Mouse (Mus musculus): ENCODE data around the gene Spata31d1a. TPM values are rescaled to one million over a fixed set of nuclear protein-coding genes. Genes with fewer than 3 reads are reported as not detected.

Spata31d1a gene
- total RNA-seq (2014; rRNA removed; ENCODE audit: low replicate concordance) (not detected in 2 replicates), polyA plus RNA-seq (2015; fragmentation: Nextera tagmentation; extraction: Ambion mirVana) (not detected in 2 replicates)

- TF ChIP-seq CTCF (IDR thresholded peaks at IDR 0.05; ENCODE audit: low read depth): no peak
- no peak for TF ChIP-seq EP300 (IDR thresholded peaks at IDR 0.05; ENCODE audit: low read depth)
- Histone ChIP-seq H3K4me2 (ENCODE audit: low read depth, low read length) (no peak within 1 kb of the TSS), H3K9me3 (replicated peaks; ENCODE audit: control insufficient read depth, low read length) (no peaks in the 10 kb centered on the region), H3K9ac (replicated peaks; ENCODE audit: low read depth, low read length) (no peak within 1 kb of the TSS), H3K27me3 (ENCODE audit: control insufficient read depth, insufficient read depth, low read length) (no peaks in the 10 kb centered on the region), H3K4me1 (ENCODE audit: control insufficient read depth, insufficient read depth) (no peaks in the 10 kb centered on the region), H3K36me3 (replicated peaks; ENCODE audit: control insufficient read depth, insufficient read depth, low read length) (no peaks in the 10 kb centered on the region), H3K4me3 (ENCODE audit: low read depth, low read length) (no peak within 1 kb of the TSS), H3K27ac (ENCODE audit: low read depth) (no peak within 1 kb of the TSS)
- WGBS: 83% methylated on average over 15 of the region's 15 CpGs
- no peak for ATAC-seq (ENCODE audit: insufficient read depth, low read depth)
- no peak for DNase-seq (ENCODE audit: low spot score)
These were observed at the start of gene Spata31d1a for GRCm38 (mm10) chr13:59710230-59710629. Spata31d1a (minus strand) TSS chr13:59710330.

- no peak for DNase-seq (ENCODE audit: low spot score)
- no peak overlapping the region for H3K4me2 ChIP-seq (ENCODE audit: low read depth, low read length)
- peak overlapping the region; percentile 61; the same call in 1 of the 2 replicates for H3K27ac ChIP-seq (ENCODE audit: low read depth)
- no peak for ATAC-seq (ENCODE audit: insufficient read depth, low read depth)
- WGBS: 66% methylated on average over 7 of the region's 7 CpGs
- H3K27me3 ChIP-seq (ENCODE audit: control insufficient read depth, insufficient read depth, low read length): no peaks in the 10 kb centered on the region
- H3K4me1 ChIP-seq (ENCODE audit: control insufficient read depth, insufficient read depth): no peaks in the 10 kb centered on the region
- peaks cover 60% of the 10 kb centered on the region for H3K36me3 ChIP-seq (replicated peaks; ENCODE audit: control insufficient read depth, insufficient read depth, low read length)
- no peaks in the 10 kb centered on the region for H3K9me3 ChIP-seq (replicated peaks; ENCODE audit: control insufficient read depth, low read length)
- TF ChIP-seq CTCF (IDR thresholded peaks at IDR 0.05; ENCODE audit: low read depth): no peak
- no peak for TF ChIP-seq EP300 (IDR thresholded peaks at IDR 0.05; ENCODE audit: low read depth)
- H3K9ac ChIP-seq (replicated peaks; ENCODE audit: low read depth, low read length): no peak overlapping the region
- no peak overlapping the region for H3K4me3 ChIP-seq (ENCODE audit: low read depth, low read length)
These were observed 46.8 kb upstream of the Spata31d1a start for GRCm38 (mm10) chr13:59756906-59757305.

- no peak overlapping the region for H3K9ac ChIP-seq (replicated peaks; ENCODE audit: low read depth, low read length)
- 58% methylated on average over 12 of the region's 12 CpGs for WGBS
- no peak overlapping the region for H3K4me3 ChIP-seq (ENCODE audit: low read depth, low read length)
- no peak overlapping the region for H3K4me2 ChIP-seq (ENCODE audit: low read depth, low read length)
- TF ChIP-seq CTCF (IDR thresholded peaks at IDR 0.05; ENCODE audit: low read depth) (no peak), EP300 (IDR thresholded peaks at IDR 0.05; ENCODE audit: low read depth) (no peak)
- no peaks in the 10 kb centered on the region for H3K9me3 ChIP-seq (replicated peaks; ENCODE audit: control insufficient read depth, low read length)
- H3K27me3 ChIP-seq (ENCODE audit: control insufficient read depth, insufficient read depth, low read length): no peaks in the 10 kb centered on the region
- ATAC-seq (ENCODE audit: insufficient read depth, low read depth) (no peak), DNase-seq (ENCODE audit: low spot score) (no peak)
- no peak overlapping the region for H3K27ac ChIP-seq (ENCODE audit: low read depth)
- peaks cover 12% of the 10 kb centered on the region for H3K36me3 ChIP-seq (replicated peaks; ENCODE audit: control insufficient read depth, insufficient read depth, low read length)
- no peaks in the 10 kb centered on the region for H3K4me1 ChIP-seq (ENCODE audit: control insufficient read depth, insufficient read depth)
These were observed 40.2 kb upstream of the Spata31d1a start for GRCm38 (mm10) chr13:59750310-59750709.

- TF ChIP-seq EP300 (IDR thresholded peaks at IDR 0.05; ENCODE audit: low read depth): no peak
- TF ChIP-seq CTCF (IDR thresholded peaks at IDR 0.05; ENCODE audit: low read depth): no peak
- DNase-seq (ENCODE audit: low spot score): no peak
- Histone ChIP-seq H3K4me3 (ENCODE audit: low read depth, low read length) (no peak within 1 kb of the TSS), H3K27me3 (ENCODE audit: control insufficient read depth, insufficient read depth, low read length) (no peaks in the 10 kb centered on the region), H3K4me1 (ENCODE audit: control insufficient read depth, insufficient read depth) (no peaks in the 10 kb centered on the region), H3K36me3 (replicated peaks; ENCODE audit: control insufficient read depth, insufficient read depth, low read length) (no peaks in the 10 kb centered on the region), H3K9ac (replicated peaks; ENCODE audit: low read depth, low read length) (no peak within 1 kb of the TSS), H3K4me2 (ENCODE audit: low read depth, low read length) (no peak within 1 kb of the TSS), H3K9me3 (replicated peaks; ENCODE audit: control insufficient read depth, low read length) (no peaks in the 10 kb centered on the region), H3K27ac (ENCODE audit: low read depth) (no peak within 1 kb of the TSS)
- WGBS: 82% methylated on average over 9 of the region's 9 CpGs
- ATAC-seq (ENCODE audit: insufficient read depth, low read depth): no peak
These were observed 36.6 kb upstream of the Spata31d1a start, which contains the start of gene 1700014D04Rik for GRCm38 (mm10) chr13:59746711-59747110. 1700014D04Rik (minus strand) TSS chr13:59746752.

GRCm38 (mm10) chr13:59746164-59746563, 36.0 kb upstream of the Spata31d1a start:
- ATAC-seq (ENCODE audit: insufficient read depth, low read depth): no peak
- no peak for DNase-seq (ENCODE audit: low spot score)

GRCm38 (mm10) chr13:59745462-59745861, 35.3 kb upstream of the Spata31d1a start:
- 61% methylated on average over 6 of the region's 6 CpGs for WGBS
- ATAC-seq (ENCODE audit: insufficient read depth, low read depth) (no peak), DNase-seq (ENCODE audit: low spot score) (no peak)
- no peak overlapping the region for H3K4me3 ChIP-seq (ENCODE audit: low read depth, low read length)
- H3K9ac ChIP-seq (replicated peaks; ENCODE audit: low read depth, low read length): no peak overlapping the region
- no peaks in the 10 kb centered on the region for H3K27me3 ChIP-seq (ENCODE audit: control insufficient read depth, insufficient read depth, low read length)
- no peak overlapping the region for H3K27ac ChIP-seq (ENCODE audit: low read depth)
- no peaks in the 10 kb centered on the region for H3K36me3 ChIP-seq (replicated peaks; ENCODE audit: control insufficient read depth, insufficient read depth, low read length)
- TF ChIP-seq CTCF (IDR thresholded peaks at IDR 0.05; ENCODE audit: low read depth): no peak
- TF ChIP-seq EP300 (IDR thresholded peaks at IDR 0.05; ENCODE audit: low read depth): no peak
- no peak overlapping the region for H3K4me2 ChIP-seq (ENCODE audit: low read depth, low read length)
- no peaks in the 10 kb centered on the region for H3K9me3 ChIP-seq (replicated peaks; ENCODE audit: control insufficient read depth, low read length)
- peaks cover 7% of the 10 kb centered on the region for H3K4me1 ChIP-seq (ENCODE audit: control insufficient read depth, insufficient read depth)

More at GRCm38 (mm10) chr13:59746164-59746563, 36.0 kb upstream of the Spata31d1a start:
- H3K27me3 ChIP-seq (ENCODE audit: control insufficient read depth, insufficient read depth, low read length): no peaks in the 10 kb centered on the region
- TF ChIP-seq EP300 (IDR thresholded peaks at IDR 0.05; ENCODE audit: low read depth) (no peak), CTCF (IDR thresholded peaks at IDR 0.05; ENCODE audit: low read depth) (no peak)
- no peaks in the 10 kb centered on the region for H3K36me3 ChIP-seq (replicated peaks; ENCODE audit: control insufficient read depth, insufficient read depth, low read length)
- H3K4me1 ChIP-seq (ENCODE audit: control insufficient read depth, insufficient read depth): peaks cover 4% of the 10 kb centered on the region
- no peaks in the 10 kb centered on the region for H3K9me3 ChIP-seq (replicated peaks; ENCODE audit: control insufficient read depth, low read length)
- no peak overlapping the region for H3K4me3 ChIP-seq (ENCODE audit: low read depth, low read length)
- H3K4me2 ChIP-seq (ENCODE audit: low read depth, low read length): no peak overlapping the region
- H3K27ac ChIP-seq (ENCODE audit: low read depth): no peak overlapping the region
- 58% methylated on average over 6 of the region's 6 CpGs for WGBS
- H3K9ac ChIP-seq (replicated peaks; ENCODE audit: low read depth, low read length): no peak overlapping the region
